Mouse (Mus musculus): ENCODE measurements around the gene Gm10521. TPM values are rescaled to one million over a fixed set of nuclear protein-coding genes. Genes with fewer than 3 reads are reported as not detected.

Gene Gm10521
- total RNA-seq, 2 experiments from 2014 or later: not detected

- no peak for DNase-seq (ENCODE audit: low spot score in 2 of 2)
Observed at GRCm38 (mm10) chr1:171946447-171946995, 51.1 kb downstream of the Gm10521 start.

Other genes starting within 250 kb of the Gm10521 start
- gene Slamf7, start 242.6 kb upstream of the Gm10521 start, total RNA-seq (2021): not detected
- under 1 TPM; 0.38 to 0.62 TPM for gene Cd48, start 213.7 kb upstream of the Gm10521 start, total RNA-seq (2021)
- gene Slamf1, start 128.5 kb upstream of the Gm10521 start, total RNA-seq (2021): under 1 TPM in 1 of 2 experiments, not detected in 1; 0.10 TPM
- 1 to 10 TPM; 2.2 to 2.5 TPM for gene Cd84, start 56.0 kb upstream of the Gm10521 start, total RNA-seq (2021)
- gene Slamf6, start 21.9 kb downstream of the Gm10521 start, total RNA-seq (2021): not detected
- gene Vangl2, start 132.8 kb downstream of the Gm10521 start, total RNA-seq (2021): 10 to 100 TPM; 13.4 to 13.6 TPM
- gene Nhlh1, start 161.9 kb downstream of the Gm10521 start, total RNA-seq (2021): 1 to 10 TPM in 1 of 2 experiments, under 1 TPM in 1; 0.68 to 1.1 TPM
- 100 to 1,000 TPM; 141 to 146 TPM for gene Copa, start 186.9 kb downstream of the Gm10521 start, total RNA-seq (2021)
- 10 to 100 TPM; 54.5 to 55.3 TPM for gene Ncstn, start 187.1 kb downstream of the Gm10521 start, total RNA-seq (2021)
- gene Pex19, start 231.1 kb downstream of the Gm10521 start, total RNA-seq (2021): 10 to 100 TPM; 84.4 to 84.5 TPM